Mouse (Mus musculus) C2C12 (cell line): ENCODE results near the gene Itgad. TPM values are rescaled to one million over a fixed set of nuclear protein-coding genes. Genes with fewer than 3 reads are reported as not detected.

Source experiments
- H3K27me3 ChIP-seq: one replicate; pipeline ENCODE4 v1.6.1; 2011; ENCODE audit not compliant: control insufficient read depth, insufficient read depth, insufficient read length
- H3K36me3 ChIP-seq: one replicate; pipeline ENCODE4 v1.6.1; 2011; ENCODE audit not compliant: control insufficient read depth, insufficient read depth
- H3K4me3 ChIP-seq: one replicate; pipeline ENCODE4 v1.5.1; 2011; ENCODE audit warnings: mild to moderate bottlenecking, control low read depth; ENCODE audit not compliant: poor library complexity, insufficient read depth, severe bottlenecking
- H3K79me2 ChIP-seq: one replicate; pipeline ENCODE4 v1.6.1; 2011; ENCODE audit not compliant: control insufficient read depth, insufficient read depth
- H3K79me3 ChIP-seq: one replicate; pipeline ENCODE4 v1.6.1; 2011; ENCODE audit warnings: low read depth, control low read depth
- H3ac ChIP-seq: one replicate; pipeline ENCODE3; 2011; ENCODE audit warnings: low read depth; ENCODE audit not compliant: control insufficient read depth, insufficient read length
- CEBPB ChIP-seq: IDR thresholded peaks from one replicate; pipeline ENCODE4 v1.6.1; 2011; ENCODE audit warnings: low read depth, mild to moderate bottlenecking, control low read depth, moderate library complexity
- CTCF ChIP-seq: IDR thresholded peaks from one replicate; pipeline ENCODE4 v1.5.1; 2011; ENCODE audit not compliant: control insufficient read depth, insufficient read depth, insufficient read length
- FOSL1 ChIP-seq: IDR thresholded peaks from one replicate; pipeline ENCODE4 v1.8.0; 2011; ENCODE audit warnings: mild to moderate bottlenecking, low read length; ENCODE audit not compliant: poor library complexity, insufficient read depth, severe bottlenecking
- MAX ChIP-seq: IDR thresholded peaks from one replicate; pipeline ENCODE4 v1.6.1; 2011; ENCODE audit warnings: mild to moderate bottlenecking, control low read depth
- MYOD1 ChIP-seq: IDR thresholded peaks from one replicate; pipeline ENCODE4 v1.6.1; 2011; ENCODE audit warnings: low read depth; ENCODE audit not compliant: control insufficient read depth, insufficient read length
- MYOG ChIP-seq: IDR thresholded peaks from one replicate; pipeline ENCODE4 v1.6.1; 2011; ENCODE audit not compliant: control insufficient read depth, insufficient read length; ENCODE audit errors: extremely low read depth
- USF1 ChIP-seq: IDR thresholded peaks from one replicate; pipeline ENCODE4 v1.6.1; 2011; ENCODE audit warnings: low read depth, mild to moderate bottlenecking, control low read depth, moderate library complexity
- polyA plus RNA-seq: library from polyadenylated mRNA; unstranded; fragments of >200 nt; fragmentation: generic; extraction: Trizol; gene quantifications from one replicate; pipeline ENCODE4 v1.2.1, GENCODE M21; 2012; ENCODE audit warnings: missing spikeins

The Itgad gene
- polyA plus RNA-seq, 1 experiment = not detected

- H3K79me2 ChIP-seq = peaks cover 27% of the 10 kb centered on the region
- no peak for TF ChIP-seq FOSL1
- TF ChIP-seq CTCF = no peak
- TF ChIP-seq USF1 = no peak
- TF ChIP-seq CEBPB = no peak
- TF ChIP-seq MAX = no peak
- TF ChIP-seq MYOG = no peak
- no peak for TF ChIP-seq MYOD1
- no peaks in the 10 kb centered on the region for H3K27me3 ChIP-seq
- H3K4me3 ChIP-seq = peak within 1 kb of the TSS; percentile 66
- H3K79me3 ChIP-seq = peaks cover 12% of the 10 kb centered on the region
- peaks cover 36% of the 10 kb centered on the region for H3K36me3 ChIP-seq
- peak within 1 kb of the TSS; percentile 87 for H3ac ChIP-seq
These were observed 92.6 kb downstream of the Itgad start, which contains the start of gene Tgfb1i1 for GRCm38 (mm10) chr7:128246496-128247391. TSS of gene Tgfb1i1 (plus strand) at chr7:128246812.

GRCm38 (mm10) chr7:128247443-128247842 lies 93.3 kb downstream of the Itgad start:
- TF ChIP-seq CTCF (peak; percentile 42), USF1 (no peak)
- peaks cover 27% of the 10 kb centered on the region for H3K79me2 ChIP-seq
- peak overlapping the region; percentile 87 for H3ac ChIP-seq
- no peaks in the 10 kb centered on the region for H3K27me3 ChIP-seq
- H3K4me3 ChIP-seq = peak overlapping the region; percentile 66
- H3K36me3 ChIP-seq = peaks cover 43% of the 10 kb centered on the region
- H3K79me3 ChIP-seq = peaks cover 12% of the 10 kb centered on the region

GRCm38 (mm10) chr7:128248081-128249042 lies 94.2 kb downstream of the Itgad start:
- Histone ChIP-seq H3K79me2 (peaks cover 27% of the 10 kb centered on the region), H3K27me3 (no peaks in the 10 kb centered on the region), H3K79me3 (peaks cover 12% of the 10 kb centered on the region), H3K36me3 (peaks cover 48% of the 10 kb centered on the region), H3K4me3 (peak overlapping the region; percentile 66), H3ac (peak overlapping the region; percentile 38)
- no peak for TF ChIP-seq MYOD1
- no peak for TF ChIP-seq CTCF
- TF ChIP-seq USF1 = no peak
- TF ChIP-seq MAX = no peak
- no peak for TF ChIP-seq CEBPB
- no peak for TF ChIP-seq MYOG
- TF ChIP-seq FOSL1 = no peak

- peaks cover 55% of the 10 kb centered on the region for H3K36me3 ChIP-seq
- TF ChIP-seq MYOG (no peak), CEBPB (no peak), MYOD1 (no peak), MAX (no peak), FOSL1 (no peak), CTCF (no peak), USF1 (no peak)
- peak overlapping the region; percentile 13 for H3ac ChIP-seq
- no peak overlapping the region for H3K4me3 ChIP-seq
- no peaks in the 10 kb centered on the region for H3K27me3 ChIP-seq
- H3K79me3 ChIP-seq = peaks cover 12% of the 10 kb centered on the region
- H3K79me2 ChIP-seq = peaks cover 27% of the 10 kb centered on the region
These were observed 95.8 kb downstream of the Itgad start for GRCm38 (mm10) chr7:128249998-128250397.

GRCm38 (mm10) chr7:128251946-128252345 lies 97.8 kb downstream of the Itgad start:
- no peaks in the 10 kb centered on the region for H3K27me3 ChIP-seq
- no peak overlapping the region for H3K4me3 ChIP-seq
- H3K79me2 ChIP-seq = peaks cover 26% of the 10 kb centered on the region
- H3K36me3 ChIP-seq = peaks cover 55% of the 10 kb centered on the region
- H3ac ChIP-seq = no peak overlapping the region
- H3K79me3 ChIP-seq = peaks cover 12% of the 10 kb centered on the region
- TF ChIP-seq MYOG (no peak), MYOD1 (no peak), MAX (no peak), CEBPB (no peak), USF1 (no peak), CTCF (no peak), FOSL1 (no peak)
